Mouse (Mus musculus) testis, adult 2 months (tissue): Measurements from ENCODE around the gene Cryz. TPM values are rescaled to one million over a fixed set of nuclear protein-coding genes. Genes with fewer than 3 reads are reported as not detected.

Experiments
- H3K27ac ChIP-seq: fragments of 200-500 bp; 2 replicates; pipeline ENCODE4 v1.5.1; 2012; ENCODE audit warnings: low read depth, low read length; ENCODE audit not compliant: control insufficient read depth, insufficient read depth
- H3K27me3 ChIP-seq: fragments of 200-500 bp; 2 replicates; pipeline ENCODE4 v1.6.1; 2012; ENCODE audit warnings: mild to moderate bottlenecking, low read length, moderate library complexity; ENCODE audit not compliant: control insufficient read depth, insufficient read depth
- H3K36me3 ChIP-seq: fragments of 200-500 bp; 2 replicates; pipeline ENCODE4 v1.6.1; 2012; ENCODE audit warnings: mild to moderate bottlenecking, low read length; ENCODE audit not compliant: control insufficient read depth, insufficient read depth
- H3K4me1 ChIP-seq: fragments of 200-500 bp; 2 replicates; pipeline ENCODE4 v1.6.1; 2012; ENCODE audit warnings: low read length; ENCODE audit not compliant: control insufficient read depth, insufficient read depth
- H3K4me3 ChIP-seq: fragments of 200-500 bp; 2 replicates; pipeline ENCODE4 v1.5.1; 2012; ENCODE audit warnings: low read depth, mild to moderate bottlenecking, low read length, moderate library complexity, mixed read lengths; ENCODE audit not compliant: control insufficient read depth
- CTCF ChIP-seq: fragments of 200-500 bp; IDR thresholded peaks from 2 replicates; pipeline ENCODE4 v1.5.1; 2012; ENCODE audit warnings: low read depth, mild to moderate bottlenecking, inconsistent platforms, low read length, moderate library complexity; ENCODE audit not compliant: control insufficient read depth, insufficient read depth, insufficient replicate concordance
- POLR2A ChIP-seq: fragments of 200-500 bp; IDR thresholded peaks from 2 replicates; pipeline ENCODE4 v1.6.1; 2012; ENCODE audit warnings: low read depth, mild to moderate bottlenecking, inconsistent platforms, low read length, moderate library complexity; ENCODE audit not compliant: control insufficient read depth
- polyA plus RNA-seq: library from polyadenylated mRNA; depleted of rRNA; stranded (reverse); fragments of >200 nt; gene quantifications from 2 replicates; pipeline ENCODE4 v1.2.3, GENCODE M21; 2012

Gene Cryz
- polyA plus RNA-seq, 1 experiment, result 4.2 TPM

DNA sequence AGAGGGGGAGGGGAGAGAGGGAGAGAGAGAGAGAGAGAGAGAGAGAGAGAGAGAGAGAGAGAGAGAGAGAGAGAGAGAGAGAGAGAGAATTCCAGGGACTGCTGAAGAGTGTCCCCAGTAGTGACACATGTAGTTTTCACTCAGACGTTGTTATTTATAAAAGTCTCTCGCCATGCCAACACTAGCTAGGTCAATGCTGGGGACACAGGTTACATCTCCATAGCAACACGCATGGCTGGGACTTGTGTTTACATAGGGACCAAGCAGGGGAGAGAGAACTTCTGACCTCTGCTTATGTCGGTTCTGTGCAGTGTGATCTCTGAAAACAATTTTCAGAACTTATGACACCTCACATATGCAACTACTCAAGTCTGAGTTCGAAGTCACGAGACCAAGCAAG, 57.8 kb downstream of the Cryz start:
- H3K4me3 ChIP-seq, result no peak overlapping the region
- H3K27ac ChIP-seq, result no peak overlapping the region
- H3K36me3 ChIP-seq, result no peaks in the 10 kb centered on the region
- no peak for TF ChIP-seq POLR2A
- TF ChIP-seq CTCF, result no peak
- H3K27me3 ChIP-seq, result no peaks in the 10 kb centered on the region
- H3K4me1 ChIP-seq, result no peaks in the 10 kb centered on the region; the same call in 1 of the 2 replicates

- TF ChIP-seq POLR2A, result no peak
- TF ChIP-seq CTCF, result no peak
- no peaks in the 10 kb centered on the region; the same call in 1 of the 2 replicates for H3K4me1 ChIP-seq
- H3K36me3 ChIP-seq, result no peaks in the 10 kb centered on the region
- H3K4me3 ChIP-seq, result no peak overlapping the region; the same call in 1 of the 2 replicates
- no peaks in the 10 kb centered on the region for H3K27me3 ChIP-seq
- no peak overlapping the region for H3K27ac ChIP-seq
These were observed 58.4 kb downstream of the Cryz start for GRCm38 (mm10) chr3:154654901-154655300.

DNA sequence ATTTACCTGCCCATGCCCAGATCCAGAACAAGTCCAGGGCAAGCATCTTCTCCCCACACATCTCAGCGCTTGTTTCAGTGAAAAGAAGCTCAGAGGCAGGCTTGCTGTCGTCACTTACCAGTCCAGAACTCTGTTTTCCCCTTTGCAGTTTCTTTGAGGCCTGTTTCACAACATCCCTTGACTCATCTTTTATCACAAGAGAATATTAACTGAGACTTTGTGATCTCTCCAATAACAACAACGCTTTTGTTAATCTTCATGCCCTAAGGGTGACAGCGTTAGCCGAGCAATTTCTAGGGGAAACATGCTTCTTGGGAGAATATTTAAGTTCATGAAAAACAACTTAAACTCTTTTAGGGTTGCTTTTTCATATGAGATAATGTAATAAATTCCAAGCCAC, 59.2 kb downstream of the Cryz start:
- Histone ChIP-seq H3K4me1 (no peaks in the 10 kb centered on the region; the same call in 1 of the 2 replicates), H3K27ac (no peak overlapping the region), H3K27me3 (no peaks in the 10 kb centered on the region), H3K4me3 (no peak overlapping the region), H3K36me3 (no peaks in the 10 kb centered on the region)
- no peak for TF ChIP-seq CTCF
- no peak for TF ChIP-seq POLR2A

DNA sequence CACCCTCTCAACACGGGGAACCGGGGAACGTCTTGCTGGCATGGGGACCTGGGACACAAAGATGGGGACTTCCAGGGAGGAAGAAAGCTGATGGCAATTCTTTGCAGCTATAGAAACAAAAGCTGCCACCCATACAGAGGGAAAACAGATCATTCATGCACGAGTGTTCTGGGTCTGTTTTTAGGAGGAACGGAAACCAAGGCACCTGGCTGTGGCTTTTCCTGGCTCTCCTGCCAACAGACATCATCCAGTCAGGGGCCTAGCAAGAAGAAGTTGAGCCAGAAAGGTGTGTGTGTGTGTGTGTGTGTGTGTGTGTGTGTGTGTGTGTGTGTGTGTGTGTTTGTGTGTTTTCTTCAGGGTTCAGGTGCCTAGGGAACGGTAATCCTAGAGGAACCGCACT, 67.0 kb downstream of the Cryz start, which contains the start of gene Erich3:
Erich3 (plus strand) TSS at position 315 of the 400 bp plus-strand sequence.
- Histone ChIP-seq H3K4me1 (peaks cover 9% of the 10 kb centered on the region), H3K27ac (no peak within 1 kb of the TSS), H3K4me3 (peak within 1 kb of the TSS; percentile 35; the same call in 1 of the 2 replicates), H3K36me3 (no peaks in the 10 kb centered on the region), H3K27me3 (no peaks in the 10 kb centered on the region)
- TF ChIP-seq CTCF (no peak), POLR2A (no peak)

DNA sequence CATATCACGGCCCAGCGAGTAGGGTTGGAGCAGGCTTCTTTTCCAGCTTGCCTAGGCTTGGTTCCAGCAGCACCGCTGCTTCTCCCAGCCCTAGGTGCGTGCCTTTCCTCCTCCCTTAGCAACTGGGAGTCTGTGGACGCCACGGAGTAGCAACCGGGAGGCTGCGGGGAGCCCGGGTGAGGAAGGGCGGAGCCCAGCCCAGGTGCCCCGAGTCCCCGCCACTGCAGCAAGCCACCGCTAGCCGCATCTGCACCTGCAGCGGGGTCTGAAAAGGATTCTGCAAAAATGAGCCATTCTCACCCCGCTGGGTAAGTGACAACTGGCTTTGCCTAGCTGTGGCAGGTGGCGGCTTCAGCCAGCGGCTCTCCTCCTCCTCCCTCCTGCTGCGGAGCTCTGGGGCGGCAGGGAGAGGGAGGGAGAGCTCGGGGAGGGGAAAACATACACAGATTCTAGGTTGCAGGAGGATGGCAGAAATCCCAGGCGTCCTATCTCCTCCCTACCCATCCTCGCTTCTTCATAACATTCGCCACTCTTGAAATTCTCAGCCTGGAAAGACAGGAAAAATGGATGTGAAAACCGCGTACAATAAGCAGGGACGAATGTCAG, 67.6 kb downstream of the Cryz start:
- Histone ChIP-seq H3K4me1 (peaks cover 9% of the 10 kb centered on the region), H3K27ac (no peak overlapping the region), H3K4me3 (peak overlapping the region; percentile 35; the same call in 1 of the 2 replicates), H3K27me3 (no peaks in the 10 kb centered on the region), H3K36me3 (no peaks in the 10 kb centered on the region)
- no peak for TF ChIP-seq CTCF
- TF ChIP-seq POLR2A, result no peak

DNA sequence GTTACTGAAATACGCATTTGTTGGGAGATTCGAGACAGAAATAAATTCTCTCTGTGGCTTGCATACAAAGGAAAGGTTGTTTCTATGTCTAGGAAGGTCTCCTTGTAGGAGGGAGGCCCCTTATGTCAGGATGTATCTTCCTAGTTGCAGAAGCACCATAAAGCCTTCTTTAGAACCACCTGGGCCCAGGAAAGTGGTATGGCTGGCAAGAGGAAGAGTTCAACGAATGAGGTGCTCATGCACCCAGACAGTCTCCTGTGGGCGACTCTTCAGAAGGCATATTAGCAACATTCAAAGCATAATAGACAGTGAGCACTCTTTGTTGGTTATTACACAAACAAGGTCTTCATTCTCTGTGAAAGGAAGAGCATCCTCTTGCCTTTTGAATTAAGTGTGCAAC, 68.1 kb downstream of the Cryz start:
- Histone ChIP-seq H3K27me3 (no peaks in the 10 kb centered on the region), H3K27ac (no peak overlapping the region), H3K36me3 (no peaks in the 10 kb centered on the region), H3K4me1 (peaks cover 9% of the 10 kb centered on the region), H3K4me3 (no peak overlapping the region)
- TF ChIP-seq POLR2A, result no peak
- no peak for TF ChIP-seq CTCF

DNA sequence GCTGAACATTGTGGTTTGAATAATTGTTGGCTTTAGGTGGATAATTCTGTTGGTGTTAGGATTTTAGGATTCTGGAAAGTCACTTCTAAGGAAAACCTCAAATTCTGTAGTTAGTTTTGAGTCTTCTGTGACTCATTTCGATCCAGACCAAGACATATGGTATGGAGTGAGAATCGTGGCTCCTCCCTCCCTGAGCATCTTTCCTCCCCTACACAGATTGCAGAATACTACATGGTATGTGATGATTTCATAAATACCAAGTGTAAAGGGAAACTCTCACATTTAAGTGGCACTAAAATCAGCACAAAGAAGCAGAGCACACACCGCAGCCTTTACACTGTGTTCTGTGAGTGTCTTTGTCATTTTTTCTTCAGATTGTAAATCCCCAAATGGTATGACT, 72.0 kb downstream of the Cryz start:
- Histone ChIP-seq H3K27ac (no peak overlapping the region), H3K4me1 (peaks cover 7% of the 10 kb centered on the region), H3K4me3 (no peak overlapping the region), H3K36me3 (no peaks in the 10 kb centered on the region), H3K27me3 (no peaks in the 10 kb centered on the region)
- TF ChIP-seq CTCF, result no peak
- TF ChIP-seq POLR2A, result no peak
